Mouse (Mus musculus): ENCODE results near the gene Pwwp2b. TPM values are rescaled to one million over a fixed set of nuclear protein-coding genes. Genes with fewer than 3 reads are reported as not detected.

The Pwwp2b gene
- total RNA-seq, 1 experiment from 2014 or later = 25.4 TPM

- DNase-seq = no peak
Observed at GRCm38 (mm10) chr7:139257752-139258542, 9.7 kb downstream of the Pwwp2b start.

- DNase-seq = no peak
Observed at GRCm38 (mm10) chr7:139264337-139264736, 16.1 kb downstream of the Pwwp2b start.

GRCm38 (mm10) chr7:139265634-139266033, 17.4 kb downstream of the Pwwp2b start:
- no peak for DNase-seq

GRCm38 (mm10) chr7:139266431-139266830, 18.1 kb downstream of the Pwwp2b start:
- DNase-seq = no peak

GRCm38 (mm10) chr7:139266886-139267870, 18.9 kb downstream of the Pwwp2b start:
- DNase-seq = peak; percentile 69

GRCm38 (mm10) chr7:139270738-139271137, 22.5 kb downstream of the Pwwp2b start:
- DNase-seq = no peak

GRCm38 (mm10) chr7:139271871-139272270, 23.6 kb downstream of the Pwwp2b start:
- DNase-seq = no peak

- no peak for DNase-seq
Observed at GRCm38 (mm10) chr7:139272639-139273396, 24.5 kb downstream of the Pwwp2b start.

- DNase-seq = peak; percentile 51
Observed at GRCm38 (mm10) chr7:139273397-139273719, 25.1 kb downstream of the Pwwp2b start.

- no peak for DNase-seq
Observed at GRCm38 (mm10) chr7:139275586-139275985, 27.3 kb downstream of the Pwwp2b start.

- no peak for DNase-seq
Observed at GRCm38 (mm10) chr7:139276150-139276549, 27.9 kb downstream of the Pwwp2b start.

- no peak for DNase-seq
Observed at GRCm38 (mm10) chr7:139277536-139277935, 29.3 kb downstream of the Pwwp2b start.

- no peak for DNase-seq
Observed at GRCm38 (mm10) chr7:139279571-139279970, 31.3 kb downstream of the Pwwp2b start.

GRCm38 (mm10) chr7:139280044-139280443, 31.8 kb downstream of the Pwwp2b start:
- DNase-seq = no peak

- no peak for DNase-seq
Observed at GRCm38 (mm10) chr7:139281195-139281594, 32.9 kb downstream of the Pwwp2b start.

- DNase-seq = no peak
Observed at GRCm38 (mm10) chr7:139282037-139282436, 33.8 kb downstream of the Pwwp2b start.

GRCm38 (mm10) chr7:139285295-139285943, 37.1 kb downstream of the Pwwp2b start:
- DNase-seq = no peak

GRCm38 (mm10) chr7:139288540-139288939, 40.3 kb downstream of the Pwwp2b start:
- DNase-seq = no peak

GRCm38 (mm10) chr7:139293350-139293749, 45.1 kb downstream of the Pwwp2b start:
- no peak for DNase-seq

GRCm38 (mm10) chr7:139294076-139294475, 45.8 kb downstream of the Pwwp2b start:
- DNase-seq = no peak

- DNase-seq = no peak
Observed at GRCm38 (mm10) chr7:139295653-139296052, 47.4 kb downstream of the Pwwp2b start.

- no peak for DNase-seq
Observed at GRCm38 (mm10) chr7:139296552-139297100, 48.3 kb downstream of the Pwwp2b start.

Data from adrenal gland, postnatal 25 days (tissue).